Comparison of ENCODE assay signal across 8 mouse cellular contexts in the genomic region with DNA sequence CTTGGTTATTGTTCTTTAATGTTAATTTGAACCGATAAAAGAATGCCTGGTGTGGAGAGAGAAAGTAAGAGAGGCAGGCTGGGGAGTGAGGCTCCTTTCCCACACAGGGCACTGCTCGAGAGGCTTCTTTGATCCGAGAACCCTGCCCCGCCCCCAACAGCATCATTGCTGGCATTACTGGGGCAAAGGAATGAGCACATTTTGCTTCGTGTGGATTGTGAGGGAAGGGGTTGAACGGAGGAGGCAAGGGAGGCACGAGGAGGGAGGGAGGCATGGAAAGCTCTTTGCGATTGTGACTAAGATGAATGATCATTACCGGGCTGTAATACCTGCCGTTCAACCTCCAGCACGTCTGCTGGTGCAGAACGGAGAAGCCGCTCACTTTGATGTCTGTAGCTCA.
A peak's percentile ranks its signal among the peaks of the same experiment; 100 is the strongest.
DNase-seq lines count a peak whose midpoint lies in the region; ATAC-seq and TF ChIP-seq lines count a peak whose summit lies in the region.

No protein-coding gene starts in this region.

- no peaks in the 10 kb centered on the region for H3K9me3 ChIP-seq in hindbrain, embryonic 13.5 days
- no peaks in the 10 kb centered on the region for H3K9me3 ChIP-seq in limb, embryonic 13.5 days
- H3K9me3 ChIP-seq in midbrain, embryonic 12.5 days = no peaks in the 10 kb centered on the region
- H3K9me3 ChIP-seq in stomach, postnatal 0 days (ENCODE audit: control insufficient read depth, low read length) = no peaks in the 10 kb centered on the region

- H3K4me2 ChIP-seq in hindbrain, embryonic 13.5 days = peak overlapping the region; percentile 54
- peak overlapping the region; percentile 57 for H3K4me2 ChIP-seq in limb, embryonic 13.5 days (replicated peaks)
- peak overlapping the region; percentile 51 for H3K4me2 ChIP-seq in midbrain, embryonic 12.5 days (replicated peaks)
- peak overlapping the region; percentile 45 for H3K4me2 ChIP-seq in stomach, postnatal 0 days (replicated peaks; ENCODE audit: low read depth)

- H3K4me3 ChIP-seq in hindbrain, embryonic 13.5 days = peak overlapping the region; percentile 27
- H3K4me3 ChIP-seq in limb, embryonic 13.5 days = peak overlapping the region; percentile 27
- peak overlapping the region; percentile 22 for H3K4me3 ChIP-seq in midbrain, embryonic 12.5 days
- H3K4me3 ChIP-seq in stomach, postnatal 0 days (ENCODE audit: low read depth, low read length) = peak overlapping the region; percentile 21; the same call in 1 of the 2 replicates

- 4% methylated on average over 13 of the region's 13 CpGs for WGBS in hindbrain, embryonic 13.5 days
- WGBS in limb, embryonic 13.5 days = under 1% methylated on average over 13 of the region's 13 CpGs
- 2% methylated on average over 13 of the region's 13 CpGs for WGBS in midbrain, embryonic 12.5 days
- WGBS in stomach, postnatal 0 days = 3% methylated on average over 13 of the region's 13 CpGs

- H3K27ac ChIP-seq in hindbrain, embryonic 13.5 days = peak overlapping the region; percentile 75
- peak overlapping the region; percentile 61; the same call in 1 of the 2 replicates for H3K27ac ChIP-seq in limb, embryonic 13.5 days
- 0 out of 2 replicates have a peak overlapping the region, but pooled peaks have one; percentile 20 for H3K27ac ChIP-seq in midbrain, embryonic 12.5 days (replicated peaks)
- no peak overlapping the region for H3K27ac ChIP-seq in stomach, postnatal 0 days (replicated peaks)

- H3K36me3 ChIP-seq in hindbrain, embryonic 13.5 days = no peaks in the 10 kb centered on the region
- no peaks in the 10 kb centered on the region for H3K36me3 ChIP-seq in limb, embryonic 13.5 days
- H3K36me3 ChIP-seq in midbrain, embryonic 12.5 days = no peaks in the 10 kb centered on the region
- H3K36me3 ChIP-seq in stomach, postnatal 0 days (ENCODE audit: control insufficient read depth, insufficient read depth, low read length) = no peaks in the 10 kb centered on the region

- peaks cover 34% of the 10 kb centered on the region for H3K4me1 ChIP-seq in hindbrain, embryonic 13.5 days (replicated peaks)
- H3K4me1 ChIP-seq in limb, embryonic 13.5 days = peaks cover 43% of the 10 kb centered on the region
- peaks cover 21% of the 10 kb centered on the region for H3K4me1 ChIP-seq in midbrain, embryonic 12.5 days
- peaks cover 3% of the 10 kb centered on the region; the same call in 1 of the 2 replicates for H3K4me1 ChIP-seq in stomach, postnatal 0 days (replicated peaks; ENCODE audit: control insufficient read depth, insufficient read depth)

- peaks cover 12% of the 10 kb centered on the region; the same call in 1 of the 2 replicates for H3K27me3 ChIP-seq in hindbrain, embryonic 13.5 days
- peaks cover 30% of the 10 kb centered on the region for H3K27me3 ChIP-seq in limb, embryonic 13.5 days
- peaks cover 43% of the 10 kb centered on the region for H3K27me3 ChIP-seq in midbrain, embryonic 12.5 days
- H3K27me3 ChIP-seq in stomach, postnatal 0 days (ENCODE audit: control insufficient read depth, insufficient read depth, low read length) = no peaks in the 10 kb centered on the region

- TF ChIP-seq EP300 in stomach, postnatal 0 days (optimal IDR thresholded peaks at IDR 0.05) = no peak

- ATAC-seq in cerebellum, adult (ENCODE audit: insufficient number of reproducible peaks, low FRiP score, low TSS enrichment) = peak; percentile 73
- ATAC-seq in hindbrain, embryonic 13.5 days (ENCODE audit: low FRiP score) = peak; percentile 92
- ATAC-seq in limb, embryonic 13.5 days (ENCODE audit: low FRiP score, low read depth) = peak; percentile 52
- peak; percentile 87 for ATAC-seq in midbrain, embryonic 12.5 days (ENCODE audit: low FRiP score, low read depth)
- ATAC-seq in stomach, postnatal 0 days (ENCODE audit: low FRiP score, low TSS enrichment) = peak; percentile 53; the same call in 1 of the 2 replicates

- H3K9ac ChIP-seq in hindbrain, embryonic 13.5 days = peak overlapping the region; percentile 54
- H3K9ac ChIP-seq in limb, embryonic 13.5 days = no peak overlapping the region
- no peak overlapping the region; the same call in 1 of the 2 replicates for H3K9ac ChIP-seq in midbrain, embryonic 12.5 days (replicated peaks)
- H3K9ac ChIP-seq in stomach, postnatal 0 days (ENCODE audit: low read length) = peak overlapping the region; percentile 32; the same call in 1 of the 2 replicates

- DNase-seq in cerebellum, adult 11-12 months = no peak
- DNase-seq in NIH3T3 (ENCODE audit: low read depth) = peak; percentile 8
- DNase-seq in embryo, embryonic 11 days = peak; percentile 76
- peak; percentile 44 for DNase-seq in stomach, postnatal 0 days (ENCODE audit: low spot score)

- TF ChIP-seq CTCF in stomach, postnatal 0 days (IDR thresholded peaks at IDR 0.05; ENCODE audit: low read depth) = no peak

Comparison
In these comparisons a context has a peak if more than half of its experiments do, and no peak if none do; other contexts are left out.
1. H3K9ac ChIP-seq: peak in hindbrain, embryonic 13.5 days (single experiment) and stomach, postnatal 0 days (single experiment); none in limb, embryonic 13.5 days (single experiment) and midbrain, embryonic 12.5 days (single experiment).
2. Peak in every context shown above with its lines, with median percentiles within 50 percentile points of each other: ATAC-seq, H3K4me2 ChIP-seq and H3K4me3 ChIP-seq.